Mouse (Mus musculus) gastrocnemius, postnatal 25 days (tissue): Measurements from ENCODE around the gene Tmem223. TPM values are rescaled to one million over a fixed set of nuclear protein-coding genes. Genes with fewer than 3 reads are reported as not detected.
"Not testable (repeated sequence)": the region's sequence is repeated elsewhere in the genome, so short reads cannot be mapped to it uniquely, and the experiment has no call there.

Source experiments
- DNase-seq: peaks from one replicate; pipeline ENCODE4 v3.0.0; 2022
- long read RNA-seq, 2 experiments: library from polyadenylated mRNA; stranded (forward); transcript quantifications; one replicate each; pipeline ENCODE4 v2.0.0; 2021
- total RNA-seq, 2 experiments: library from RNA; stranded (reverse); gene quantifications; 1 replicate in 1 of 2; 2 replicates in 1 of 2; pipeline ENCODE4 v1.2.3; 2021

The Tmem223 gene
- 10 to 100 TPM; 82.8 to 87.5 TPM for total RNA-seq
- long read RNA-seq, experiment 1, transcript Tmem223-201 (2 exons, 748 nt) = major isoform, 315 of 322 reads
- long read RNA-seq, experiment 1, partial matches to known transcripts = 5 of 322 reads
- long read RNA-seq, experiment 1, other reads (novel, unspliced or antisense) = 2 of 322 reads
- long read RNA-seq, experiment 2, transcript Tmem223-201 (2 exons, 748 nt) = major isoform, 230 of 232 reads
- long read RNA-seq, experiment 2, partial matches to known transcripts = 2 of 232 reads
- long read RNA-seq, experiment 2, other reads (novel, unspliced or antisense) = 0 of 232 reads

GRCm38 (mm10) chr19:8770567-8771270 lies at the start of gene Tmem223:
TSS of gene Tmem223 (plus strand) at chr19:8770996.
- peak; percentile 77 for DNase-seq

GRCm38 (mm10) chr19:8721378-8721777 lies 49.4 kb upstream of the Tmem223 start:
- no peak for DNase-seq

DNA sequence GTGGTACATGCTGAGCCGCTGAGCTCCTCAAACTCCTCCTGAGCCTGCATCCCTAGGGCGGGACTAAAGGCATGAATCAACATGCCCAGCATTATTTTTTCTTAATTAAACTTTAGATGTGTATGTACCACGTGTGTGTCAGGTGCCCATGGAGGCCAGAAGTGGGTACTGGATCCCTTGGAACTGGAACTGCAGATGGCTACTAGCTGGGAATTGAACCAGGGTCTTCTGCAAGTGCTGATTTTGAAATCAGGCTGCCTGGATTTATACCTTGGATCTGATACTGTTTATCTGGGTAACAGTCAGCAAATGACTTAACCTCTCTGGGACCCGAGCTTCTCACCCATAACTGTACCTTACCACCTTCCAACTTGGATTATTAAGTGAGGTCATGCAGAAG lies 48.8 kb upstream of the Tmem223 start:
- no peak for DNase-seq

DNA sequence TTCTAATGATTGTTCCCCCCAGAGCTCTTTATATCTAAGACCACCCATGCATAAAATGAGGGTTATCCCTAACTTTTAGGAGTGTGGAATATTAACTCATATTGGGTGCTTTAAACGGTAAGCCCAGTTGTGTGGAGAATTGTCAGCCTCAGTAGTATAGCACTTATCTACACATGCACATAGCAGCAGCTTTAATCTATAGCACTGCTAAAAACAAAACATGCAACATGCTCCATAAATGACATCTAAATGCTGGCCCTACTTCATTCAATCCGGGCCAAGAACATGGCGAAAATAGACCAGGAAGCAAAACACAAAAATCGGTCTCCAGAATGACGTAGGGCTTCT lies 48.3 kb upstream of the Tmem223 start:
- DNase-seq = no peak

DNA sequence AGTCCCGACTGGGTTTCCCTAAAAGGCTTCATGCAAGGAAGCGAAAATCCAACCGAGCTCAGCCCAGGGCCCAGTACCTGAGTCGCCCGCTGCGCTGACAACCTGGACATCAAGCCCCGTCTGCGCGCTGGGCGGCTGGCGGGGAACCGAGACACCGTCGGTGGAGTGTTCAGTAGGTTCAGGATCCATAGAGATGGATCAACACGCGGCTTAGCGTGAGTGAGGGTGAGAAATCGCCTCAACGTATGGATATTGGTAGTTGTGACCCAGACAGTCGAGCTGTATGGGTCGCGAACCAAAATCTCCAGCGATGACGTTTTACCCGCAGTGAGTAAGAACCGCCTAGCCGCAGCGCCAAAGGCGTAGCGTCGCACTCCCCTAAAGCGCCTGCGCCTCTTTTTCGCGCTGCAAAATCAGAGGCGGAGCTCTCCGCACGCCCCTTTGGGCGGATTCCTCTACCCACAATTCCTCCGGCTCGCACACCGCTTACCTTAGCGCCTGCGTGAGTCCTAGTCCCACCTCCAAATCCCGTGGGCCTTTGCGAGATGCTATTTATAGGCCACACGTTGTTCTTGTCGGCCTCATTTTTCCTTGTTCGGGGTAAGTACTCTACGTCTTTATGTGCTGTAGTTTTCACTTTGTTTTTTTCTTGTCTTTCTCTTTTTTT lies 47.8 kb upstream of the Tmem223 start, which contains the start of gene Slc3a2:
Gene Slc3a2, minus strand, starts transcription at position 463 of the 667 bp plus-strand sequence.
- DNase-seq = peak; percentile 96

DNA sequence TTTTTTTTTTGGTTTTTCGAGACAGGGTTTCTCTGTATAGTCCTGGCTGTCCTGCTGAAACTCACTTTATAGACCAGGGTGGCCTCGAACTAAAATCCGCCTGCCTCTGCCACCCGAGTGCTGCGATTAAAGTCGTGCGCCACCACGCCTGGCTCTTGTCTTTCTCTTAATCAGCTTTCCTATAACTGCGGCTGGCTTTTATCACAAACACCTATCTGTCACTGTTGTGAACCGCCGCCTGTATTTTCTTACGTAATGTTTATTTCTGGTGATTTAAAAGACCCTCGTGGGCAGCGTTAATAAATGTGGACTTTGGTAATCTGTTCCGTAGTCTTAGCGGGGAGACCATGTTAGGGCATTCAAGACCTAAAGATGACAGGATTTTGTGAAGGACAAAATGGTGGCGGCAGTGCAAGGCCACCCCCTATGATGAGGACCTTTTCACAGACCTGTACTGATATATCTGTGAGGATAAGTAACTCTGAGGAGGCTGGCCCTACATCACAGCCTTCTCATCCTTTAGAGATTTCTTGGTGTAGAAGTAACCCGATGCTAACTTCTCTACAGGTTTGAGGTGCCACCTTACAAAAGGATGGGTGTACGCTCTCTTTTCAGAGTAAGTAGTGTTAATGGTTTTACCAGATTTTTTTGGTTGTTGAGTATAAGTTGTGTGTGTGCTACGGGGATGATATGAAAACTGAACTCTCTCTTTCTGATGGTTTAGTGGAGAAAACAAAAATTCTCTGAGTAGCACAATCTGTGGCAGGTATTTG lies 47.0 kb upstream of the Tmem223 start:
- DNase-seq = no peak

GRCm38 (mm10) chr19:8724392-8724791 lies 46.4 kb upstream of the Tmem223 start:
- no peak for DNase-seq

- DNase-seq = no peak
These were observed 45.6 kb upstream of the Tmem223 start for GRCm38 (mm10) chr19:8725081-8725613.

- no peak for DNase-seq
These were observed 44.0 kb upstream of the Tmem223 start for GRCm38 (mm10) chr19:8726609-8727390.

DNA sequence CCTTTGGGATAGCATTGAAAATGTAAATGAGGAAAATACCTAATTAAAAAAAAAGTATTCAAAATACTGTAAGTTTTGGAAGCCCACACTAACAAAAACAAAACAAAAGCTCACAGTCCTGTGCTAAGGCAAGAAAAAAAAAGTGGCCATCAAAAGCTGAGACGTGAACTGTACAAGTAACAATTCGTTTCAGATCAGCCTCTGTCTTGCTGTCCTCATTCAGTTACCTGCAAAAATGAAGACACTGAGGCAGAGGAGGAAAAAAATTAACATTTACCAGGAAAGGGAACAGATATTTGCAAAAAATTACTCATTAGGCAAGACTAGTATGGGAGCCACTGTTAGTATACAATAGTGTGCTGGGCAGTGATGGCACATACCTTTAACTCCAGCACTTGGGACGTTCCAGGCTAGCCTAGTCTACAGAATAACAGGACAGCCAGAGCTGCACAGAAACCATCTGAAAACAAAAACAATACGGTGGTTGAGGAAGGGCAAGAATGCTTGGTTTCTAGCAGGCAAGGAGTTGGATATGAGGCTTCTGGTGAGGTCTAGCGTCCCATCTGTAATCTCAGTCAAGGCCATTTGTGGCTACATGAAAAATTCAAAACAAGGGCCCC lies 43.2 kb upstream of the Tmem223 start:
- no peak for DNase-seq

- not testable (repeated sequence) for DNase-seq
These were observed 42.3 kb upstream of the Tmem223 start for GRCm38 (mm10) chr19:8728335-8729099.

GRCm38 (mm10) chr19:8734334-8734733 lies 36.5 kb upstream of the Tmem223 start:
- DNase-seq = no peak

DNA sequence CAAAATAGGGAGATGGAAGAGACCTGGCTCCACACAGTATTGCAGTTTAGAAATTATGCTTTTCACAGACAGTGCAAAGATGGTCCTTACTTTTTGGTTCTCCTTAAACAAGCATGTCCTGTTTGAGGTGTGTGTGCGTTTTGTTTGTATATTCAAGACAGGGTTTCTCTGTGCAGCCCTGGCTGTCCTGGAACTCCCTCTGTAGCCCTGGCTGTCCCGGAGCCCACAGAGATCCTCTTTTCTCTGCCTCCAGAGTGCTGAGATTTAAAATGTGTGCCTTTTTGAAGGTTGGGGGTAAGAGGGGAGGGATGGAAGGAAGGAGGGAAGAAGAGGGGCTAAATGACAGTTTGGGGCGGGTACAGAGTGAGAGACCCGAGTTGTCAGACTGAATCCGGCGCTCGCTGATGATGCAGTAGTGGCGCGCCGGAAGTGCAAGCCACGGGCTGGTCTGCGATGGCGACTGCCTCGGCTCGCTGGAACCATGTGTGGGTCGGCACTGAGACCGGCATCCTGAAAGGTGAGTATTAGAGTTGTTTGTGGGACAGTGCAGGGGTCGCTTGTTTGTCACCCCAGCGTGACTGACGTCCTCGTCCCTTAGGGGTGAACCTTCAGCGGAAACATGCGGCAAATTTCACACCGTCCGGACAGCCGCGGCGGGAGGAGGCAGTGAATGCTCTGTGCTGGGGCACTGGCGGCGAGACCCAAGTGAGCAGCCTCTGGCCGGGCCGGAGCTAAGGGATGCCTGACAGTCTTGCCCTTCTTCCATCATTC lies 35.2 kb upstream of the Tmem223 start, which contains the start of gene Wdr74:
Gene Wdr74, plus strand, starts transcription at position 439 of the 771 bp plus-strand sequence.
- DNase-seq = peak; percentile 87

DNA sequence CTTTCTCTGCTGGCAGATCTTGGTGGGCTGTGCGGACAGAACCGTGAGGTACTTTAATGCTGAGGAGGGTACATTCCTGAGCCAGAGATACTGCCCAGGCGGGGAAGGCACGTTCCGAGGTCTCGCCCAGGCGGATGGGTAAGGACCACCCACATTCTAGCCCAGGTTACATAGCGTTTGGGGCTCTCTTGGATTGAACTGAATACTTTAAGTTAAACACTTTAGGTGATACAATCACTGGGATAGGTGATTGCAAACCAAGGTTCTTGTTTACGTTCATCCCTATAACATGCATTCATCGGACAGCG lies 34.7 kb upstream of the Tmem223 start:
- DNase-seq = no peak

DNA sequence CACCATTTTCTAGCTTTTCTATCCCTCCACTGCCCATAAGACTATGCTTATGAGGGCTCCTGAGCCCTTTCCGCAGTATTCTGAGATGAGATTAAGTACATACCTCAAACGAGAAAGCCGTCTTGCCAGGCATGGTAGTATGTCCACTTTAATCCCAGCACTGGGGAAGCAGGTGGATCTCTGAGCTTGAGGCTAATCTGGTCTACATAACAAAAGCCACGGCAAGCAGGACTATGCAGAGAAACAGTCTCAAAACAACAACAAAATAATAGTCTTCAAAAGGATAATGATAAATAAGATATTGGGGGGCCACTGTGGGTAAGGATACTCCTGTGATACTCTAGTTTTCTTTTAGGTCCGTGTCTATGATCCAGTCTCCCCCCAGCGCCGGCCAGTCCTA lies 31.9 kb upstream of the Tmem223 start:
- DNase-seq = no peak

- no peak for DNase-seq
These were observed 31.1 kb upstream of the Tmem223 start for GRCm38 (mm10) chr19:8739646-8740045.

- DNase-seq = no peak
These were observed 30.2 kb upstream of the Tmem223 start, which contains the start of gene 1700092M07Rik for GRCm38 (mm10) chr19:8740603-8741002. TSS of gene 1700092M07Rik (plus strand) at chr19:8740718.

DNA sequence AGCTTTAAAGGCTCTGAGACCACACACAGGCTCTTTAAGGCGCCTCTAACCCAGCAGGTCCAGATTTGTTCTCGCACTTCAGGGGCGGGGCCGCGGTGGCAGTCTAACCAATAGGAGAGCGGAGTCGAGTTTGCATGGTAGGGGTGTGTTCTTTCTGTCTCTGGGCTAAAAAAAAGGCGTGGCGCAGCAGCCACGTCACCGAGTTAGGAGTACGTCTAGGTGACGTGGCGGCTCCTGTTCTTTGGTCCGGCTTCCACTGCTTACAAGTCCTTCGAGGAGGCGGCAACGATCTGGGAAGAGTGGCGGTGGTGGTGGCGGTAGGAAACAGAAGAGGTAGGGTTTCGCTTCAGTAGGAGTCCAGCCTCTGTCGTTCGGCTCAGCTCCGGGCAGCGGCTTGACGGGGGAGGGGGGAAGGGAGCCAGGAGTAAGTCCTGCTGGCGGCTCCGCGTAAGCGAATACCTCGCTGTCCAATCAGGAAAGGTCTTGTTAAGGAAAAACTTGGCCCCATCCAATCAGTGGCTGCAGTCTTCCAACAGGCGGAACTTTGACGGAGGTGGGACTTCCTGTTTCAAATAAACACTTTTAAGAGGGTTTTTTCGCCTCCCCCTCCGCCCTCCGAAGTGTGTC lies 29.4 kb upstream of the Tmem223 start, which contains the start of gene Stx5a:
Gene Stx5a, plus strand, starts transcription at position 171 of the 627 bp plus-strand sequence.
- DNase-seq = peak; percentile 95

DNA sequence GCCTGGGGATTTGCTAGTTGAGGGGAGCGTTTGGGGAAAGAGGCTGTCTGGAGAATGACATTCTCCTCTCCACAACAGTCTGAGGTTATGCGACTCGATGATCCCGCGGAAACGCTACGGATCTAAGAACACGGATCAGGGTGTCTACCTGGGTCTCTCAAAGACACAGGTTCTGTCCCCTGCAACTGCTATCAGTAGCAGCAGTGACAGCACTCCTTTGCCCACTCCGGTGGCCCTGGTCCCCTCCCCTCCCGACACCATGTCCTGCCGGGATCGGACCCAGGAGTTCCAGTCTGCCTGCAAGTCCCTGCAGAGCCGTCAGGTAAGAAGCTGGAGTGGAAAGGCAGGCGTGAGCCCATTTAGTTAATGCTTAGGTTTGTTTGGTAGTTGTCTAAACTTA lies 28.6 kb upstream of the Tmem223 start:
- DNase-seq = no peak
